Mouse (Mus musculus) kidney, adult 2 months (tissue): ENCODE data around the gene Kcnk13. TPM values are rescaled to one million over a fixed set of nuclear protein-coding genes. Genes with fewer than 3 reads are reported as not detected.
A peak's percentile ranks its signal among the peaks of the same experiment; 100 is the strongest.

Experiments used
- DNase-seq: peaks from one replicate; pipeline ENCODE4 v3.0.0; 2021
- H3K27ac ChIP-seq: fragments of 200-500 bp; 2 replicates; pipeline ENCODE4 v1.5.1; 2012; ENCODE audit warnings: low read depth, low read length, control low read depth, inconsistent platforms; ENCODE audit not compliant: insufficient read depth
- H3K27me3 ChIP-seq: fragments of 200-500 bp; replicated peaks from 2 replicates; pipeline ENCODE4 v1.6.1; 2012; ENCODE audit warnings: mild to moderate bottlenecking, moderate library complexity, low read length, inconsistent platforms; ENCODE audit not compliant: control insufficient read depth, insufficient read depth
- H3K36me3 ChIP-seq: fragments of 200-500 bp; 2 replicates; pipeline ENCODE4 v1.6.1; 2012; ENCODE audit warnings: mild to moderate bottlenecking, moderate library complexity, low read length, inconsistent platforms; ENCODE audit not compliant: control insufficient read depth, insufficient read depth
- H3K4me1 ChIP-seq: fragments of 200-500 bp; 2 replicates; pipeline ENCODE4 v1.6.1; 2011; ENCODE audit warnings: low read length; ENCODE audit not compliant: control insufficient read depth, insufficient read depth
- H3K4me3 ChIP-seq: fragments of 200-500 bp; 2 replicates; pipeline ENCODE4 v1.5.1; 2011; ENCODE audit warnings: mild to moderate bottlenecking, low read depth, low read length, control low read depth; ENCODE audit not compliant: insufficient read depth
- CTCF ChIP-seq: fragments of 200-500 bp; conservative IDR thresholded peaks from 2 replicates; pipeline ENCODE4 v1.5.1; 2011; ENCODE audit warnings: low read depth, mild to moderate bottlenecking, control low read depth, low read length, moderate library complexity, mixed read lengths; ENCODE audit not compliant: insufficient read depth, insufficient read length
- POLR2A ChIP-seq: fragments of 200-500 bp; IDR thresholded peaks from one replicate; pipeline ENCODE4 v1.6.1; 2011; ENCODE audit warnings: low read depth, low read length, control low read depth
- WGBS: fragments of 180-500 bp; shearing (Covaris S2); methylation state at CpG from one replicate; pipeline ENCODE4 v1.1.7; 2018; 5-methylcytosine and 5-hydroxymethylcytosine counted together
- polyA plus RNA-seq: library from polyadenylated mRNA; depleted of rRNA; stranded (reverse); fragments of >200 nt; gene quantifications from 2 replicates; pipeline ENCODE4 v1.2.3, GENCODE M21; 2012; rRNA removed

Gene Kcnk13
- 0.07 and 0.50 TPM in 2 replicates for polyA plus RNA-seq

- 0 out of 2 replicates have a peak, but pooled peaks cover 4% of the 10 kb centered on the region for H3K4me1 ChIP-seq
- H3K4me3 ChIP-seq = peak within 1 kb of the TSS; percentile 38
- DNase-seq = peak; percentile 79
- H3K27me3 ChIP-seq = no peaks in the 10 kb centered on the region; the same call in 1 of the 2 replicates
- H3K36me3 ChIP-seq = no peaks in the 10 kb centered on the region
- no peak within 1 kb of the TSS for H3K27ac ChIP-seq
- TF ChIP-seq CTCF (peak; percentile 88), POLR2A (no peak)
- 2% methylated on average over 39 of the region's 39 CpGs for WGBS
These were observed at the start of gene Kcnk13 for GRCm38 (mm10) chr12:99964301-99965202. TSS of gene Kcnk13 (plus strand) at chr12:99964499.

GRCm38 (mm10) chr12:99917800-99918427 lies 46.4 kb upstream of the Kcnk13 start:
- TF ChIP-seq CTCF (no peak), POLR2A (no peak)
- H3K36me3 ChIP-seq = no peaks in the 10 kb centered on the region

GRCm38 (mm10) chr12:99919636-99920035 lies 44.7 kb upstream of the Kcnk13 start:
- Histone ChIP-seq H3K4me3 (no peak overlapping the region), H3K36me3 (no peaks in the 10 kb centered on the region), H3K27me3 (no peaks in the 10 kb centered on the region), H3K4me1 (peaks cover 3% of the 10 kb centered on the region; the same call in 1 of the 2 replicates), H3K27ac (no peak overlapping the region)
- TF ChIP-seq POLR2A (no peak), CTCF (no peak)
- 59% methylated on average over 3 of the region's 3 CpGs for WGBS
- peak; percentile 56 for DNase-seq

More at GRCm38 (mm10) chr12:99917800-99918427, 46.4 kb upstream of the Kcnk13 start:
- no peaks in the 10 kb centered on the region for H3K27me3 ChIP-seq
- no peak for DNase-seq
- peaks cover 3% of the 10 kb centered on the region; the same call in 1 of the 2 replicates for H3K4me1 ChIP-seq
- 79% methylated on average over 15 of the region's 15 CpGs for WGBS
- H3K27ac ChIP-seq = no peak overlapping the region
- no peak overlapping the region for H3K4me3 ChIP-seq

- 80% methylated on average over 3 of the region's 3 CpGs for WGBS
- peak; percentile 32 for DNase-seq
- no peak overlapping the region for H3K4me3 ChIP-seq
- H3K36me3 ChIP-seq = no peaks in the 10 kb centered on the region
- peaks cover 3% of the 10 kb centered on the region; the same call in 1 of the 2 replicates for H3K4me1 ChIP-seq
- H3K27me3 ChIP-seq = no peaks in the 10 kb centered on the region
- TF ChIP-seq POLR2A (no peak), CTCF (no peak; the same call in 1 of the 2 replicates)
- H3K27ac ChIP-seq = no peak overlapping the region
These were observed 43.3 kb upstream of the Kcnk13 start for GRCm38 (mm10) chr12:99921045-99921444.

GRCm38 (mm10) chr12:99923131-99923606 lies 41.1 kb upstream of the Kcnk13 start:
- peaks cover 3% of the 10 kb centered on the region; the same call in 1 of the 2 replicates for H3K4me1 ChIP-seq
- WGBS = 87% methylated on average over 5 of the region's 5 CpGs
- no peak overlapping the region for H3K4me3 ChIP-seq
- H3K27me3 ChIP-seq = no peaks in the 10 kb centered on the region
- no peaks in the 10 kb centered on the region for H3K36me3 ChIP-seq
- H3K27ac ChIP-seq = no peak overlapping the region
- no peak for TF ChIP-seq CTCF
- no peak for TF ChIP-seq POLR2A
- no peak for DNase-seq

GRCm38 (mm10) chr12:99923703-99924102 lies 40.6 kb upstream of the Kcnk13 start:
- H3K27me3 ChIP-seq = no peaks in the 10 kb centered on the region
- no peak overlapping the region for H3K27ac ChIP-seq
- 88% methylated on average over 5 of the region's 5 CpGs for WGBS
- no peak overlapping the region for H3K4me3 ChIP-seq
- H3K4me1 ChIP-seq = peaks cover 3% of the 10 kb centered on the region; the same call in 1 of the 2 replicates
- TF ChIP-seq CTCF = no peak
- TF ChIP-seq POLR2A = no peak
- no peaks in the 10 kb centered on the region for H3K36me3 ChIP-seq
- DNase-seq = no peak
